Mouse (Mus musculus) MEL (cell line): ENCODE results near the gene 1700001C02Rik.

Source experiments
- CTCF ChIP-seq, 3 experiments: IDR thresholded peaks in 2 of 3; conservative IDR thresholded peaks in 1 of 3; 2 replicates each; pipeline ENCODE4 v1.5.1; 2011 to 2012; ENCODE audit warnings: low read length in 3 of 3, low read depth in 2 of 3, mild to moderate bottlenecking in 2 of 3, improper control_type of control experiment in 1 of 3, inconsistent platforms in 1 of 3, mixed read lengths in 1 of 3, moderate library complexity in 1 of 3; ENCODE audit not compliant: control insufficient read depth in 1 of 3, insufficient read depth in 1 of 3, poor library complexity in 1 of 3, severe bottlenecking in 1 of 3
- EP300 ChIP-seq, 2 experiments: IDR thresholded peaks; 2 replicates each; pipeline ENCODE4 v1.6.1; 2011; ENCODE audit warnings: improper control_type of control experiment in 2 of 2, low read length in 2 of 2, low read depth in 1 of 2, mild to moderate bottlenecking in 1 of 2
- GATA1 ChIP-seq: IDR thresholded peaks from 2 replicates; pipeline ENCODE4 v1.6.1; 2011; ENCODE audit warnings: low read depth, low read length, improper control_type of control experiment
- HCFC1 ChIP-seq: IDR thresholded peaks from 2 replicates; pipeline ENCODE4 v1.6.1; 2012; ENCODE audit warnings: low read depth, mild to moderate bottlenecking, inconsistent platforms, low read length, improper control_type of control experiment, moderate library complexity
- MYC ChIP-seq: IDR thresholded peaks from 2 replicates; pipeline ENCODE4 v1.6.1; 2011; ENCODE audit warnings: low read depth, mild to moderate bottlenecking, low read length, improper control_type of control experiment, moderate library complexity
- NELFE ChIP-seq: IDR thresholded peaks from 2 replicates; pipeline ENCODE4 v1.6.1; 2011; ENCODE audit warnings: low read depth, low read length, improper control_type of control experiment
- POLR2A ChIP-seq, 2 experiments: IDR thresholded peaks; 2 replicates each; pipeline ENCODE4 v1.6.1; 2011 to 2012; ENCODE audit warnings: low read length in 2 of 2, mild to moderate bottlenecking in 2 of 2, control low read depth in 1 of 2, improper control_type of control experiment in 1 of 2, low read depth in 1 of 2, moderate library complexity in 1 of 2; ENCODE audit not compliant: control insufficient read depth in 1 of 2, insufficient read depth in 1 of 2, poor library complexity in 1 of 2
- POLR2AphosphoS2 ChIP-seq: IDR thresholded peaks from 2 replicates; pipeline ENCODE4 v1.6.1; 2011; ENCODE audit warnings: low read length, improper control_type of control experiment
- POLR2AphosphoS5 ChIP-seq: IDR thresholded peaks from 2 replicates; pipeline ENCODE4 v1.6.1; 2012; ENCODE audit warnings: low read depth, borderline replicate concordance, mild to moderate bottlenecking, inconsistent platforms, low read length, moderate library complexity, mixed read lengths
- TCF12 ChIP-seq: IDR thresholded peaks from 2 replicates; pipeline ENCODE4 v1.6.1; 2014; ENCODE audit warnings: low read depth, mild to moderate bottlenecking, inconsistent platforms, low read length, improper control_type of control experiment, moderate library complexity
- ZNF384 ChIP-seq: IDR thresholded peaks from 2 replicates; pipeline ENCODE4 v1.6.1; 2012; ENCODE audit warnings: low read depth, mild to moderate bottlenecking, inconsistent platforms, low read length, improper control_type of control experiment

DNA sequence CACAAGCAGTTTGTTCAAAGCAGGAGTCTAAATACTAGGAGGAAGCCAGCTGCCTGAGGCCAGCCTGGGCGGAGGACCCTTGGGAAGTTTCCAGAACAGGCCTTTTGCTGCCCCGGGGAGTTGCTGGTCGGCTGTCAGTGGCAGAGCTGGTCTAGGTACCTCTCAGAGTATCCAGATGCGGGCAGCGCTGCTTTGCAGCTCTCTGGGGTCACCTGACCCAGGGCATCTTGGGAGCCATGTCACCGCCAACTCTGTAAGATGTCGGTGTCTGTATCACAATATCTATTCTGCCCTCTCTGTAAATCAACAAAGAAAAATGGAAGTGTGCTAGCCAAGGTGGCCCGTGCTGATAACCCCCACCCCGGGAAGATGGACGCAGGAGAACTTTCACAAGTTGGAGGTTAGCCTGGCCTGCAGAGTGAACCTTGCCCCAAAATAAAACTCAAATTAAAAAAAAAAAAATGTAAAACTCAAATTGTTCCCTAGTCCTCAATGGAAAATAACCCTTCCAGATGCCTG, 54.4 kb downstream of the 1700001C02Rik start:
- TF ChIP-seq NELFE (no peak), CTCF (IDR thresholded peaks at IDR 0.05 in 2 of 3, conservative IDR thresholded peaks at IDR 0.05 in 1 of 3; ENCODE audit: control insufficient read depth in 1 of 3, insufficient read depth in 1 of 3, low read depth in 2 of 3, low read length in 3 of 3, poor library complexity in 1 of 3, severe bottlenecking in 1 of 3) (no peak), TCF12 (peak; percentile 73), MYC (no peak), POLR2AphosphoS5 (no peak), EP300 (IDR thresholded peaks at IDR 0.05; ENCODE audit: low read depth in 1 of 2, low read length in 2 of 2) (peak; percentile 59 to 78), POLR2A (IDR thresholded peaks at IDR 0.05; ENCODE audit: control insufficient read depth in 1 of 2, insufficient read depth in 1 of 2, low read depth in 1 of 2, low read length in 2 of 2, poor library complexity in 1 of 2) (no peak), GATA1 (peak; percentile 71), HCFC1 (no peak), ZNF384 (peak; percentile 13; the same call in 1 of the 2 replicates), POLR2AphosphoS2 (no peak)
